ENCODE assay signal across 8 mouse cellular contexts in the genomic region with DNA sequence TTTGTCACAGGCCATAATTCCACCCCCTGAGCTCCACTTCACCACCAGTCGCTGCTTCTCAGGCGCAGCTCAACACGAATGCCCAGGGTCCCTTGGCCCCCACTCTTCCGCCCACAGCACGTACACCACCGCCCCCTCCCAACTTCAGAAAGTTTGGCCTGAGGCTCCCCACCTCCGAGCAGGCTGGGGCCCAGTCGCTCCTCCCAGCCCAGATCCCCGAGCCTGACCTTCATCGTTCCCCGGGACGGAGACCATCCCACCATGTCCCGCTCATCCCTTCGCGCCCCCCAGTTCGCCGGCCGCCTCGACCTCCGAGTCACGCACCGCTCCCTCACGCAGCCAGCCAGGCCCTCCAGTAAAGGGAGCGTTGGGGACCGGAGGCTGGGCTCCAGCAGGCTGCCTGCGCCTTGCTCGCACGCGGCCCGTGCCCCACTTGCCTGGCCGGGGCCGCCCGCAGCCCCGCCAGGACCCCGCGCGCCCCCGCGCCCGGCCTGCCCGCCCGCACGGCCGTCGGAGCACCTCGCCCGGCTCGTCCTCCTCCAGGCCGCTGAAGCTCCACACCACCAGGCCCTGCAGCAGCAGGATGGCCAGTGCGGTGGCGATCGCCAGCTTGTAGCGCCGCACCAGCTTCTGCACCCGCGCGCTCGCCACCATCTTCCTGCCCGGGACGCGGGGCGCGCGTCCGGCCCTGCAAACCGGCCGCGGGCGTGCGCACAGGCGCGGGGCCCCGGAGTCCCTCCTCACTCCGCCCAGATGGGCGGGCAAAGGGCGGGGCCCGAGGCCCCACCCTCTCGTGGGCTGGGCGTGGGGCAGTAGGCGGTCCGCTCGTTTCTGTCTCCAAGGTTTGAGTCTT. TPM values are rescaled to one million over a fixed set of nuclear protein-coding genes. Genes with fewer than 3 reads are reported as not detected.
A peak's percentile ranks its signal among the peaks of the same experiment; 100 is the strongest.
DNase-seq lines count a peak whose midpoint lies in the region; ATAC-seq lines count a peak whose summit lies in the region.

TSS of gene Xylt2 (minus strand) at position 762 of the 853 bp plus-strand sequence.

- DNase-seq in T-cell, adult 2 months (ENCODE audit: low spot score), result peak; percentile 92
- peak; percentile 81 to 91 for DNase-seq in cerebellum, postnatal 36 days
- DNase-seq in gastrocnemius, adult 18-20 months (ENCODE audit: low spot score), result peak; percentile 91
- peak; percentile 82 to 91 for DNase-seq in left cerebral cortex, adult 18-20 months (ENCODE audit: low spot score in 2 of 2)
- peak; percentile 92 for DNase-seq in right cerebral cortex, adult 18-20 months
- peak; percentile 53 for DNase-seq in urinary bladder, postnatal 10 days (ENCODE audit: low spot score)

- H3K9me3 ChIP-seq in hindbrain, embryonic 16.5 days (ENCODE audit: control insufficient read depth, low read length), result no peaks in the 10 kb centered on the region

- H3K36me3 ChIP-seq in hindbrain, embryonic 16.5 days (ENCODE audit: control insufficient read depth, insufficient read depth, low read length), result no peaks in the 10 kb centered on the region
- peaks cover 1% of the 10 kb centered on the region; the same call in 1 of the 2 replicates for H3K36me3 ChIP-seq in macrophage (ENCODE audit: inconsistent target)

- 1% methylated on average over 56 of the region's 82 CpGs for WGBS in hindbrain, embryonic 16.5 days
- under 1% methylated on average over 82 of the region's 82 CpGs for WGBS in macrophage (ENCODE audit: missing documents)

- H3K4me2 ChIP-seq in hindbrain, embryonic 16.5 days (ENCODE audit: low read length), result peak within 1 kb of the TSS; percentile 82

- peaks cover 55% of the 10 kb centered on the region for H3K79me2 ChIP-seq in macrophage (ENCODE audit: inconsistent target)

- peak within 1 kb of the TSS; percentile 90 for H3K27ac ChIP-seq in hindbrain, embryonic 16.5 days (ENCODE audit: low read depth, low read length)
- H3K27ac ChIP-seq in macrophage, result peak within 1 kb of the TSS; percentile 55

- peak within 1 kb of the TSS; percentile 95 for H3K9ac ChIP-seq in hindbrain, embryonic 16.5 days (ENCODE audit: low read depth, low read length)

- peak within 1 kb of the TSS; percentile 82 for H3K4me3 ChIP-seq in hindbrain, embryonic 16.5 days (ENCODE audit: low read length)
- peak within 1 kb of the TSS; percentile 77 for H3K4me3 ChIP-seq in macrophage (ENCODE audit: inconsistent target)

- peaks cover 20% of the 10 kb centered on the region for H3K4me1 ChIP-seq in hindbrain, embryonic 16.5 days (ENCODE audit: control insufficient read depth, insufficient read depth, low read depth, low read length)

- peak; percentile 97 for ATAC-seq in hindbrain, embryonic 16.5 days

- no peaks in the 10 kb centered on the region for H3K27me3 ChIP-seq in hindbrain, embryonic 16.5 days (replicated peaks; ENCODE audit: control insufficient read depth, insufficient read depth, low read length)

RNA-seq across cellular contexts. Expression of gene Xylt2, which starts in this region (rescaled TPM):
- 1 to 10 TPM; 2.9 TPM for total RNA-seq in gastrocnemius, adult 18-20 months (2021)
- 13.0 and 14.4 TPM in 2 replicates for polyA plus RNA-seq in hindbrain, embryonic 16.5 days (2015; fragmentation: Nextera tagmentation; extraction: Ambion mirVana)
- 10 to 100 TPM; 20.7 to 22.6 TPM for total RNA-seq in left cerebral cortex, adult 18-20 months (2021)
- 100 to 1,000 TPM; 131 to 694 (median 376) TPM for total RNA-seq in macrophage (2018; cell fraction: chromatin; rRNA removed)
- 100 to 1,000 TPM in 16 of 26 experiments, 10 to 100 TPM in 10; 58.5 to 226 (median 116) TPM for total RNA-seq in macrophage (2018; cell fraction: cytosol; rRNA removed)
- total RNA-seq in macrophage (2018; cell fraction: nucleus; rRNA removed), result 100 to 1,000 TPM; 141 to 673 (median 328) TPM
- 65.3 to 164 TPM (median 81.4 TPM) in 3 replicates for polyA plus RNA-seq in macrophage (2018)

Comparison
In these comparisons a context has a peak if more than half of its experiments do, and no peak if none do; other contexts are left out.
1. Peak in every context shown above with its lines: DNase-seq, ATAC-seq, H3K4me3 ChIP-seq and H3K27ac ChIP-seq.
2. RNA of gene Xylt2 (total RNA-seq): 20.7 to 22.6 TPM in left cerebral cortex, adult 18-20 months; 2.9 TPM in gastrocnemius, adult 18-20 months; every median in the first group is over 4 times any median in the second.